In the genomic region with DNA sequence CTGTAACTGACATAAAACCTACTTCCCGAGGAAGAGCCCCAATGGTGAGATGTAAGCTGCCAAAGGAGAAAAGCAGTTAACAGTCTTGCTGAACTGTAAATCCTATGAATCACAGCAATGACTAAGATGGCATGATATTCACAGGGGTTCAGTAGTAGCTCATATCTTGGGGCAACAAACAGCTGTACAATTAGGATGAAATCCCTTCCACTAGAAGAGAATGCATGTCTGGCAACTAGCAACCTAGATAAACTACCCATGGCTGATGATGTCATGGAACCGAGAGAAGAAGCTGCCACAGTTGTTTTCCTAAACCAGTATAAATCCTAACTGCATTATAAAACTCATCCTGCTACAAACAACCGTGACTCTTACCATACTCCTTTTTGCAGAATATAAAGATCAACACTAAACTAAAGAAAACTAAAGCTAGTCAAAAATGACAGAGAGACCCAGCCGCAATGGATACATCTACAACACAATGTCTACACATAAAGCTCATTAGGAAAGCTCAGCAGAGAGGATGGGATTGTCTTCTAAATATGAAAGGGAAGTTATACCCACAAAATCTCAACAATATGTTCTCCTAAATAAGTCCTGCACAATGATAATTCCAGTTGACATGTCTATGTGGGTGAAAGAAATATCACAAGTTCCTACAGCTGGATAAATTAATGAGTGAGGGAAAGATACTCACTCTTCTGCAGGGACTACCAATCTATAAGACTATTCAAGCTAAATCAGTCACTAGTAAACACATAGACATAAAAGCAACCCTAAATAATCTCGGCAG, we compare ENCODE assay signal across 25 mouse cellular contexts.
DNase-seq lines count a peak whose midpoint lies in the region; ATAC-seq and TF ChIP-seq lines count a peak whose summit lies in the region.
"Had no signal": no experiment of that assay in that cellular context is flagged by ENCODE, and none has a peak within 500 bp of the region (broad histone marks: within the 10 kb centered on the region; RNA-seq: fewer than 3 reads in every experiment).

No protein-coding gene starts in this region.

- H3K27me3 ChIP-seq in hindbrain, postnatal 0 days (ENCODE audit: insufficient read depth, low read length): no peaks in the 10 kb centered on the region
- no peaks in the 10 kb centered on the region for H3K27me3 ChIP-seq in hindbrain, embryonic 13.5 days
- H3K27me3 ChIP-seq: embryonic facial prominence, embryonic 12.5 days; embryonic facial prominence, embryonic 15.5 days; forebrain, embryonic 15.5 days; heart, embryonic 13.5 days; hindbrain, embryonic 12.5 days; intestine, embryonic 15.5 days; Patski had no signal

- WGBS in hindbrain, postnatal 0 days: 73% methylated on average over 5 of the region's 5 CpGs
- 85% methylated on average over 5 of the region's 5 CpGs for WGBS in hindbrain, embryonic 13.5 days

- no peak overlapping the region for H3K9ac ChIP-seq in hindbrain, postnatal 0 days (replicated peaks; ENCODE audit: low read length)
- H3K9ac ChIP-seq in hindbrain, embryonic 13.5 days: no peak overlapping the region
- H3K9ac ChIP-seq: embryonic facial prominence, embryonic 12.5 days; embryonic facial prominence, embryonic 15.5 days; forebrain, embryonic 15.5 days; heart, embryonic 13.5 days; hindbrain, embryonic 12.5 days; intestine, embryonic 15.5 days had no signal

- H3K27ac ChIP-seq in hindbrain, postnatal 0 days: no peak overlapping the region
- no peak overlapping the region for H3K27ac ChIP-seq in hindbrain, embryonic 13.5 days
- H3K27ac ChIP-seq: embryonic facial prominence, embryonic 12.5 days; embryonic facial prominence, embryonic 15.5 days; forebrain, embryonic 15.5 days; gastrocnemius, adult 2 months; heart, adult 2 months; heart, embryonic 10.5 days; heart, embryonic 13.5 days; hindbrain, embryonic 12.5 days; intestine, embryonic 15.5 days had no signal

- ATAC-seq in hindbrain, postnatal 0 days: no peak
- no peak for ATAC-seq in hindbrain, embryonic 13.5 days (ENCODE audit: low FRiP score)
- ATAC-seq: forebrain, embryonic 15.5 days; intestine, embryonic 15.5 days; Patski had no signal

- peak; percentile 4 for DNase-seq in hindbrain, postnatal 0 days (ENCODE audit: low spot score)
- DNase-seq in brain, adult 2 months (ENCODE audit: low read depth, low spot score): peak; percentile 5
- peak; percentile 58 for DNase-seq in retina, embryonic 14.5 days (ENCODE audit: low spot score)
- DNase-seq in heart, adult 18-20 months: no peak
- no peak for DNase-seq in heart, postnatal 25 days (ENCODE audit: low spot score)
- DNase-seq: adrenal gland, postnatal 10 days; adrenal gland, postnatal 36 days; cerebellum, adult 11 months; cerebellum, adult 2 months; cerebellum, adult 9-11 months; cerebellum, postnatal 25 days; gastrocnemius, adult 2 months; gastrocnemius, postnatal 25 days; heart, adult 2 months; heart, postnatal 14 days; kidney, adult 18-20 months had no signal

- intact Hi-C loops in heart, postnatal 25 days (cut with DNase I): no loop called here

- no peak overlapping the region for H3K4me3 ChIP-seq in hindbrain, postnatal 0 days (ENCODE audit: low read length)
- H3K4me3 ChIP-seq in hindbrain, embryonic 13.5 days: no peak overlapping the region
- H3K4me3 ChIP-seq: embryonic facial prominence, embryonic 12.5 days; embryonic facial prominence, embryonic 15.5 days; forebrain, embryonic 15.5 days; gastrocnemius, adult 2 months; heart, adult 2 months; heart, embryonic 10.5 days; heart, embryonic 13.5 days; hindbrain, embryonic 12.5 days; intestine, embryonic 15.5 days had no signal

- no peak overlapping the region for H3K4me2 ChIP-seq in hindbrain, postnatal 0 days (ENCODE audit: low read depth, low read length)
- no peak overlapping the region for H3K4me2 ChIP-seq in hindbrain, embryonic 13.5 days
- H3K4me2 ChIP-seq: embryonic facial prominence, embryonic 12.5 days; embryonic facial prominence, embryonic 15.5 days; forebrain, embryonic 15.5 days; heart, embryonic 13.5 days; hindbrain, embryonic 12.5 days; intestine, embryonic 15.5 days had no signal

- H3K36me3 ChIP-seq in hindbrain, postnatal 0 days (ENCODE audit: insufficient read depth, low read length): no peaks in the 10 kb centered on the region
- no peaks in the 10 kb centered on the region for H3K36me3 ChIP-seq in hindbrain, embryonic 13.5 days
- H3K36me3 ChIP-seq: embryonic facial prominence, embryonic 12.5 days; embryonic facial prominence, embryonic 15.5 days; forebrain, embryonic 15.5 days; heart, embryonic 10.5 days; heart, embryonic 13.5 days; hindbrain, embryonic 12.5 days; intestine, embryonic 15.5 days had no signal

- H3K9me3 ChIP-seq in hindbrain, postnatal 0 days (ENCODE audit: low read length): no peaks in the 10 kb centered on the region
- no peaks in the 10 kb centered on the region for H3K9me3 ChIP-seq in hindbrain, embryonic 13.5 days
- H3K9me3 ChIP-seq: embryonic facial prominence, embryonic 12.5 days; embryonic facial prominence, embryonic 15.5 days; forebrain, embryonic 15.5 days; heart, embryonic 10.5 days; heart, embryonic 13.5 days; hindbrain, embryonic 12.5 days; intestine, embryonic 15.5 days had no signal

- TF ChIP-seq CTCF in hindbrain, postnatal 0 days (IDR thresholded peaks at IDR 0.05; ENCODE audit: low read depth): no peak

- H3K4me1 ChIP-seq in hindbrain, postnatal 0 days (ENCODE audit: insufficient read depth, low read length): no peaks in the 10 kb centered on the region
- H3K4me1 ChIP-seq in hindbrain, embryonic 13.5 days (replicated peaks): no peaks in the 10 kb centered on the region
- H3K4me1 ChIP-seq: embryonic facial prominence, embryonic 12.5 days; embryonic facial prominence, embryonic 15.5 days; forebrain, embryonic 15.5 days; heart, embryonic 10.5 days; heart, embryonic 13.5 days; hindbrain, embryonic 12.5 days; intestine, embryonic 15.5 days had no signal

Comparison
In these comparisons a context has a peak if more than half of its experiments do, and no peak if none do; other contexts are left out.
1. DNase-seq: peak in hindbrain, postnatal 0 days (single experiment), brain, adult 2 months (single experiment) and retina, embryonic 14.5 days (single experiment); none in heart, adult 18-20 months (0 of 2) and heart, postnatal 25 days (single experiment).